Mouse (Mus musculus) G1E (cell line): ENCODE measurements around the gene C2cd4b. TPM values are rescaled to one million over a fixed set of nuclear protein-coding genes. Genes with fewer than 3 reads are reported as not detected.

Experiments used
- ATAC-seq: 2 replicates; pipeline ENCODE4 v1.8.0; 2016; ENCODE audit warnings: mild to moderate bottlenecking; ENCODE audit not compliant: insufficient number of reproducible peaks, poor library complexity, low FRiP score, severe bottlenecking; ENCODE audit errors: extremely low read depth
- DNase-seq: peaks from one replicate; pipeline ENCODE4 v3.0.0; 2012; ENCODE audit warnings: low spot score
- H3K27me3 ChIP-seq: 2 replicates; pipeline ENCODE4 v1.6.1; 2012; ENCODE audit warnings: mild to moderate bottlenecking, low read length, inconsistent platforms; ENCODE audit not compliant: insufficient read depth
- H3K36me3 ChIP-seq: replicated peaks from 2 replicates; pipeline ENCODE3; 2012; ENCODE audit warnings: mild to moderate bottlenecking, inconsistent platforms
- H3K4me1 ChIP-seq: 2 replicates; pipeline ENCODE4 v1.6.1; 2012; ENCODE audit warnings: low read depth, low read length, inconsistent platforms, mixed read lengths; ENCODE audit not compliant: insufficient read depth
- H3K4me3 ChIP-seq: 2 replicates; pipeline ENCODE4 v1.5.1; 2012; ENCODE audit warnings: low read depth, mild to moderate bottlenecking, inconsistent platforms, low read length, moderate library complexity, mixed read lengths
- H3K9me3 ChIP-seq: replicated peaks from 2 replicates; pipeline ENCODE4 v1.6.1; 2012; ENCODE audit warnings: inconsistent platforms
- CTCF ChIP-seq: IDR thresholded peaks from 2 replicates; pipeline ENCODE4 v1.5.1; 2012; ENCODE audit warnings: low read depth, low read length, inconsistent platforms, mixed read lengths
- GATA1 ChIP-seq: IDR thresholded peaks from 2 replicates; pipeline ENCODE4 v1.6.1; 2012; ENCODE audit warnings: borderline replicate concordance, low read length, inconsistent platforms, mixed read lengths
- GATA2 ChIP-seq: IDR thresholded peaks from 2 replicates; pipeline ENCODE4 v1.6.1; 2012; ENCODE audit warnings: low read depth, low read length, inconsistent platforms, borderline replicate concordance
- POLR2AphosphoS5 ChIP-seq: IDR thresholded peaks from 2 replicates; pipeline ENCODE4 v1.6.1; 2012; ENCODE audit warnings: low read depth, low read length, inconsistent platforms; ENCODE audit not compliant: insufficient replicate concordance
- TAL1 ChIP-seq: conservative IDR thresholded peaks from 2 replicates; pipeline ENCODE4 v1.6.1; 2012; ENCODE audit warnings: low read depth, low read length, inconsistent platforms, mixed read lengths
- polyA plus RNA-seq: library from polyadenylated mRNA; stranded (reverse); fragments of >175 nt; gene quantifications from 2 replicates; pipeline ENCODE4 v1.2.3, GENCODE M21; 2012
- total RNA-seq, 2 experiments: library from RNA; stranded (forward) in 1 of 2; stranded (reverse) in 1 of 2; fragments of 200-1000 nt in 1 of 2; fragments of >200 nt in 1 of 2; fragmentation: Nextera tagmentation in 1 of 2; gene quantifications; 2 replicates each; pipeline ENCODE4 v1.2.3; 2014 to 2017

C2cd4b gene
- total and polyA plus RNA-seq, 3 experiments = not detected

GRCm38 (mm10) chr9:67794668-67795067 lies 35.4 kb downstream of the C2cd4b start:
- Histone ChIP-seq H3K4me3 (no peak overlapping the region), H3K9me3 (no peaks in the 10 kb centered on the region), H3K4me1 (no peaks in the 10 kb centered on the region), H3K36me3 (no peaks in the 10 kb centered on the region), H3K27me3 (peaks cover 12% of the 10 kb centered on the region)
- TF ChIP-seq GATA2 (no peak), TAL1 (no peak), CTCF (no peak), POLR2AphosphoS5 (no peak), GATA1 (no peak)
- DNase-seq (no peak), ATAC-seq (no peak)

- no peak for ATAC-seq
- Histone ChIP-seq H3K9me3 (no peaks in the 10 kb centered on the region), H3K36me3 (no peaks in the 10 kb centered on the region), H3K27me3 (0 out of 2 replicates have a peak, but pooled peaks cover 11% of the 10 kb centered on the region), H3K4me3 (no peak overlapping the region), H3K4me1 (no peaks in the 10 kb centered on the region)
- no peak for DNase-seq
- TF ChIP-seq GATA1 (no peak), CTCF (no peak), POLR2AphosphoS5 (no peak), GATA2 (no peak), TAL1 (no peak)
Observed at GRCm38 (mm10) chr9:67795205-67795675, 36.0 kb downstream of the C2cd4b start.

- no peaks in the 10 kb centered on the region for H3K9me3 ChIP-seq
- 0 out of 2 replicates have a peak, but pooled peaks cover 10% of the 10 kb centered on the region for H3K27me3 ChIP-seq
- TF ChIP-seq POLR2AphosphoS5 (no peak), TAL1 (no peak), CTCF (no peak), GATA1 (no peak), GATA2 (no peak)
- no peak overlapping the region for H3K4me3 ChIP-seq
- DNase-seq (no peak), ATAC-seq (no peak)
- H3K36me3 ChIP-seq = no peaks in the 10 kb centered on the region
- H3K4me1 ChIP-seq = no peaks in the 10 kb centered on the region
Observed at GRCm38 (mm10) chr9:67799078-67799819, 40.0 kb downstream of the C2cd4b start.

- no peaks in the 10 kb centered on the region for H3K4me1 ChIP-seq
- TF ChIP-seq CTCF (peak; percentile 44; the same call in 1 of the 2 replicates), GATA2 (no peak)
- no peak for ATAC-seq
- H3K4me3 ChIP-seq = no peak overlapping the region
- H3K36me3 ChIP-seq = no peaks in the 10 kb centered on the region
- H3K9me3 ChIP-seq = no peaks in the 10 kb centered on the region
- H3K27me3 ChIP-seq = peaks cover 11% of the 10 kb centered on the region
- DNase-seq = no peak
Observed at GRCm38 (mm10) chr9:67802241-67802640, 43.0 kb downstream of the C2cd4b start.

GRCm38 (mm10) chr9:67807000-67807399 lies 47.8 kb downstream of the C2cd4b start:
- DNase-seq (no peak), ATAC-seq (no peak)
- Histone ChIP-seq H3K9me3 (no peaks in the 10 kb centered on the region), H3K4me3 (no peak overlapping the region), H3K27me3 (peaks cover 16% of the 10 kb centered on the region), H3K36me3 (no peaks in the 10 kb centered on the region), H3K4me1 (no peaks in the 10 kb centered on the region)
- TF ChIP-seq TAL1 (no peak), GATA2 (no peak), CTCF (no peak), GATA1 (no peak), POLR2AphosphoS5 (no peak)

GRCm38 (mm10) chr9:67810527-67810926 lies 51.3 kb downstream of the C2cd4b start:
- DNase-seq (no peak), ATAC-seq (no peak)
- no peaks in the 10 kb centered on the region for H3K9me3 ChIP-seq
- peaks cover 14% of the 10 kb centered on the region; the same call in 1 of the 2 replicates for H3K4me1 ChIP-seq
- H3K36me3 ChIP-seq = no peaks in the 10 kb centered on the region
- no peak overlapping the region for H3K4me3 ChIP-seq
- H3K27me3 ChIP-seq = peaks cover 16% of the 10 kb centered on the region
- TF ChIP-seq GATA1 (no peak), TAL1 (no peak), GATA2 (no peak), POLR2AphosphoS5 (no peak), CTCF (no peak)

Other genes with a start within 250 kb of the C2cd4b start
- 8.1 and 10.7 TPM in 2 replicates for gene Tln2, start 199.7 kb upstream of the C2cd4b start, total RNA-seq (2014; fragmentation: Nextera tagmentation)
- gene Tln2, start 199.7 kb upstream of the C2cd4b start, total RNA-seq (2017) = 1.6 TPM in 2 replicates
- gene Tln2, start 199.7 kb upstream of the C2cd4b start, polyA plus RNA-seq = 1.5 and 2.1 TPM in 2 replicates
- gene C2cd4a, start 72.9 kb downstream of the C2cd4b start, total RNA-seq (2014; fragmentation: Nextera tagmentation) = 7.4 and 7.8 TPM in 2 replicates
- gene C2cd4a, start 72.9 kb downstream of the C2cd4b start, total RNA-seq (2017) = 13.2 and 28.9 TPM in 2 replicates
- gene C2cd4a, start 72.9 kb downstream of the C2cd4b start, polyA plus RNA-seq = 251 and 369 TPM in 2 replicates
- gene Vps13c, start 81.0 kb downstream of the C2cd4b start, total RNA-seq (2014; fragmentation: Nextera tagmentation) = 356 and 366 TPM in 2 replicates
- gene Vps13c, start 81.0 kb downstream of the C2cd4b start, total RNA-seq (2017) = 111 and 145 TPM in 2 replicates
- gene Vps13c, start 81.0 kb downstream of the C2cd4b start, polyA plus RNA-seq = 14.3 and 26.3 TPM in 2 replicates